Mouse (Mus musculus) limb, embryonic 15.5 days (tissue): ENCODE results near the gene Gpcpd1. TPM values are rescaled to one million over a fixed set of nuclear protein-coding genes. Genes with fewer than 3 reads are reported as not detected.

Experiments used
- ATAC-seq: fragments of 200-750 bp; cut with Nextera tagmentation; 2 replicates; pipeline ENCODE4 v1.8.0; 2017; ENCODE audit warnings: low read depth, moderate TSS enrichment; ENCODE audit not compliant: insufficient number of reproducible peaks, low FRiP score, low TSS enrichment
- H3K27ac ChIP-seq: fragments of 300-500 bp; sonication (generic); 2 replicates; pipeline ENCODE4 v1.5.1; 2015; ENCODE audit warnings: moderate library complexity, mild to moderate bottlenecking, inconsistent platforms
- H3K27me3 ChIP-seq: fragments of 300-500 bp; sonication (generic); 2 replicates; pipeline ENCODE4 v1.6.1; 2015; ENCODE audit warnings: inconsistent platforms
- H3K36me3 ChIP-seq: fragments of 300-500 bp; sonication (generic); 2 replicates; pipeline ENCODE4 v1.6.1; 2015; ENCODE audit warnings: inconsistent platforms
- H3K4me1 ChIP-seq: fragments of 300-500 bp; sonication (generic); 2 replicates; pipeline ENCODE4 v1.6.1; 2015; ENCODE audit warnings: inconsistent platforms
- H3K4me2 ChIP-seq: fragments of 300-500 bp; sonication (generic); 2 replicates; pipeline ENCODE4 v1.6.1; 2015; ENCODE audit warnings: mild to moderate bottlenecking, inconsistent platforms
- H3K4me3 ChIP-seq: fragments of 300-500 bp; sonication (generic); 2 replicates; pipeline ENCODE4 v1.5.1; 2015; ENCODE audit warnings: mild to moderate bottlenecking, inconsistent platforms
- H3K9ac ChIP-seq: fragments of 300-500 bp; sonication (generic); 2 replicates; pipeline ENCODE4 v1.6.1; 2015; ENCODE audit warnings: inconsistent platforms
- H3K9me3 ChIP-seq: fragments of 300-500 bp; sonication (generic); 2 replicates; pipeline ENCODE4 v1.6.1; 2016; ENCODE audit warnings: inconsistent platforms
- WGBS: fragments of 180-500 bp; shearing (Covaris S2); methylation state at CpG from one replicate; pipeline ENCODE4 v1.1.7; 2015; 5-methylcytosine and 5-hydroxymethylcytosine counted together
- polyA plus RNA-seq: library from polyadenylated mRNA; unstranded; fragments of >200 nt; fragmentation: Nextera tagmentation; extraction: Ambion mirVana; gene quantifications from 2 replicates; pipeline ENCODE4 v1.2.1, GENCODE M21; 2015

Gene Gpcpd1
- polyA plus RNA-seq, 1 experiment from 2014 or later: 48.7 TPM

DNA sequence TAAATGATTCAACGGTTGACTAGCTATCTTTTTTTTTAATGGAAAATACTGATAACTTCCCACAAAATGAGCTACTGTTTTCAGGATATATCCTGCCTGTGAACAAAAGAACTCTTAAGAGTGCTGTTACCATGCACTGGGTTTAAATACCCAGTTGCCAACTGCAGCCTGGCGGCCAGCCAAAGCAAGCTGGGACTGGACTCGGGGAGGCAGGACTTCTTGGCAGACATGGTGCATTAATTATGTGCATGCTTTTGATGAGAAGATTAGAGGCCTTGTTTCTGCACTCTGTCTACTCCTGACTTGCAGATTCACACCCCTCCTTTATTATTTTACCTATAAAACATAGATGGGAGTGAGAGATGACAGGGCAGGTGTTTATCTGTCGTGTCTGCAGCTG is 5.3 kb downstream of the Gpcpd1 start:
- no peak overlapping the region for H3K9ac ChIP-seq
- H3K4me1 ChIP-seq: peaks cover 15% of the 10 kb centered on the region; the same call in 1 of the 2 replicates
- no peak for ATAC-seq
- no peak overlapping the region for H3K4me3 ChIP-seq
- no peak overlapping the region for H3K4me2 ChIP-seq
- H3K27ac ChIP-seq: peak overlapping the region; percentile 67
- no peaks in the 10 kb centered on the region for H3K9me3 ChIP-seq
- no peaks in the 10 kb centered on the region for H3K27me3 ChIP-seq
- WGBS: 25% methylated on average over 4 of the region's 4 CpGs
- no peaks in the 10 kb centered on the region for H3K36me3 ChIP-seq

GRCm38 (mm10) chr2:132579689-132580088 is 7.8 kb downstream of the Gpcpd1 start:
- no peak for ATAC-seq
- H3K9me3 ChIP-seq: no peaks in the 10 kb centered on the region
- no peak overlapping the region for H3K9ac ChIP-seq
- WGBS: 79% methylated on average over 3 of the region's 3 CpGs
- no peak overlapping the region for H3K4me2 ChIP-seq
- H3K4me3 ChIP-seq: no peak overlapping the region
- H3K4me1 ChIP-seq: peaks cover 32% of the 10 kb centered on the region
- H3K27ac ChIP-seq: no peak overlapping the region
- no peaks in the 10 kb centered on the region for H3K36me3 ChIP-seq
- H3K27me3 ChIP-seq: no peaks in the 10 kb centered on the region

DNA sequence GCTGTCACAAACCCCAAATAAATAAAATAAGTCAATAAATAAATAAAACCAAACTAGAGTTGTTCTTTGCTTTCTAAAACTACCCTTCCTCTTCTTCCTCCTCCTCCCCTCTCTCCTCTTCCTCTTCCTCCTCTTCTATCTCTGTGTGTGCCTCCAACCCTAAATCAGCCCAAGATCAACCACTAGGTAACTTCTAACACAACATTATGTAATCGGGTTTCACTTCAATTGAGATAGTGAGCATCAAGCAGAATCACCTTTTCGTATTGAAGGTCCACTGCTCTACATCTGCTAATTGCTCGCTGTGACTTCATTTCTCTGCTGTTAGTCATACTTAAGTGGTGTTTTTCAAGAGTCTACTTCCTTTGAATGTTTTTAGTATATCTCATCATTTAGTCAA is 8.8 kb downstream of the Gpcpd1 start:
- no peak overlapping the region for H3K4me3 ChIP-seq
- H3K4me1 ChIP-seq: peaks cover 32% of the 10 kb centered on the region
- WGBS: 89% methylated on average over 3 of the region's 3 CpGs
- 0 out of 2 replicates have a peak overlapping the region, but pooled peaks have one; percentile 98 for H3K27ac ChIP-seq
- no peaks in the 10 kb centered on the region for H3K27me3 ChIP-seq
- no peak overlapping the region; the same call in 1 of the 2 replicates for H3K4me2 ChIP-seq
- no peaks in the 10 kb centered on the region for H3K9me3 ChIP-seq
- no peak for ATAC-seq
- H3K36me3 ChIP-seq: no peaks in the 10 kb centered on the region
- no peak overlapping the region for H3K9ac ChIP-seq

DNA sequence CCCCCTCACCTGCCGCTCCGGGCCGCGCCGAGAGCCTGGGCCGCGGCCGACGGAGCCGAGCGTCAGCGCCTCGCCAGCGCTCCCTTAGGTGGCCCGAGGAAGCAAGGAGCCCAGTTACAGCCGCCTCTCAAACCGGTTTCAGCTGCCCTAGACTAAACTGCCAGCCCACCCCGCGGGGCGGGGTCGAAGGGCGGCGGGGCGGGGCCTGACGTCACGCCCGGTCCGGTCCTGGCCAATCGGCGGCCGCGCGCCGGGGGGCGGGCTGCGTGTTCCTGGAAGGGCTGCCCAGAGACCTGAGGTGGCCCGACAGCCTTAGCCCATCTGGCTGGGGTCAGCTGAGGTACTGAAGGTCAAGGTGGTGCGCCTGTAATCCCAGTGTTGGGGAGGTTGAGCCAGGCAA is 9.5 kb downstream of the Gpcpd1 start:
- WGBS: under 1% methylated on average over 22 of the region's 38 CpGs
- Histone ChIP-seq H3K9ac (peak overlapping the region; percentile 90), H3K27me3 (no peaks in the 10 kb centered on the region), H3K27ac (peak overlapping the region; percentile 98), H3K36me3 (no peaks in the 10 kb centered on the region), H3K4me3 (peak overlapping the region; percentile 80), H3K9me3 (no peaks in the 10 kb centered on the region), H3K4me2 (peak overlapping the region; percentile 64), H3K4me1 (peaks cover 27% of the 10 kb centered on the region)
- ATAC-seq: peak; percentile 97

DNA sequence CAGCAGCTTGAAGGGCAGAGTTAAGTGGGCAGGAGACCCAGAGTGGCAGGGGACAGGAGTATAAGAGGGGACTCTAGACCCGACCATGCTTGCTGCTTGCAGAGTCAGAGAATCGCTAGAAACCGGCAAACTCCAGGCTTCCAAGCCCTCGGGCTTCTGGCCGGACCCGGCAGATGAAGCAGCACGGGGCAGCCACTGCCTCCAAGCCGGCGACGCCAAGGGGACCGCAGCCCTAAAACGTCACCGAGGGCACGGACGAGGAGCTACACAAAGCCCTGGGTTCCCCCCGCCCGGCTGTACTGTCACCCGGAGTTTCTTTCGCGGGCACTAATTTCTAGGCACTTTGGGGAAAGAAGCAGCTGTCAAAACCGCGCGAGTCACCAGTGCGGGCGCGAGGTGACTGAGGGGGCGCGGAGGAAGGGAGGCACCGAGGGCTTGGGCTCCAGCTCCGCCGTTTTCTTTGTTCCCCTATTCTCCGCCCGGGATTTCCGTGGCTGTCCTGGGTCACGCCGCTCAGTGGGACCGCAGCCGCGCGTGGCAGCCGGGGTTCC is 10.0 kb downstream of the Gpcpd1 start:
- peak; percentile 54 for ATAC-seq
- Histone ChIP-seq H3K27me3 (no peaks in the 10 kb centered on the region), H3K27ac (peak overlapping the region; percentile 98), H3K9ac (peak overlapping the region; percentile 90), H3K36me3 (no peaks in the 10 kb centered on the region), H3K4me1 (peaks cover 27% of the 10 kb centered on the region), H3K4me2 (peak overlapping the region; percentile 64), H3K4me3 (peak overlapping the region; percentile 80), H3K9me3 (no peaks in the 10 kb centered on the region)
- under 1% methylated on average over 38 of the region's 41 CpGs for WGBS

DNA sequence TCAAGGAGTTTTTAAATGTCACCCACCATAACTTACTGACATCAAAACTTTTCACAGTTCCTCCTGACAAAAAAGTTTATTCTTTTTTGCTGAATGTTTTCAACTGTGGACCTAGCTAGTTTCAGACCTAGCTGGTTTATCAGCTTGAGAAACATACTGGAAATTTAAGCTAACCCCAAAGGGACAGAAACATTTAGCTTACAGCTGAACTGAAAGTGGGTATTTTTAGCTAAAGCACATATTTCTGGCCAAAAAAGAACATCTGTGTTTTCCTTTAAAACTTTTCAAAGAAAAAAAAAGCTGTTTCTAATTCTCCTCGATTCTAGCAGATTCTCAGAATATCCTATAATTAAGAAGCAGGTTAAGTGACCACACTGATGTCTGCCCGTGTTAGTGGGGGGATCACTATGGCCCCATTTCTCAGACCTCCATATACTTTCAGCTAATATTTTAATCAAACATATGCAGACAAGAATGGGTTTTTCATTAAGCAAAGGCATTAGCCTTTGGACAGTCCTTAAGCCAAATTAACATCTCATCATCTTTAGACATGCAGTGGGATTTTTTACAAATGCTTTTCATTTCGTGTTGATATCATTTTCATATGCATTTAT is 10.9 kb downstream of the Gpcpd1 start:
- H3K27ac ChIP-seq: no peak overlapping the region
- H3K4me1 ChIP-seq: peaks cover 18% of the 10 kb centered on the region
- WGBS: 17% methylated on average over 3 of the region's 3 CpGs
- no peak overlapping the region for H3K9ac ChIP-seq
- no peaks in the 10 kb centered on the region for H3K27me3 ChIP-seq
- no peak for ATAC-seq
- peak overlapping the region; percentile 64 for H3K4me2 ChIP-seq
- 0 out of 2 replicates have a peak, but pooled peaks cover 2% of the 10 kb centered on the region for H3K36me3 ChIP-seq
- peak overlapping the region; percentile 80 for H3K4me3 ChIP-seq
- no peaks in the 10 kb centered on the region for H3K9me3 ChIP-seq

DNA sequence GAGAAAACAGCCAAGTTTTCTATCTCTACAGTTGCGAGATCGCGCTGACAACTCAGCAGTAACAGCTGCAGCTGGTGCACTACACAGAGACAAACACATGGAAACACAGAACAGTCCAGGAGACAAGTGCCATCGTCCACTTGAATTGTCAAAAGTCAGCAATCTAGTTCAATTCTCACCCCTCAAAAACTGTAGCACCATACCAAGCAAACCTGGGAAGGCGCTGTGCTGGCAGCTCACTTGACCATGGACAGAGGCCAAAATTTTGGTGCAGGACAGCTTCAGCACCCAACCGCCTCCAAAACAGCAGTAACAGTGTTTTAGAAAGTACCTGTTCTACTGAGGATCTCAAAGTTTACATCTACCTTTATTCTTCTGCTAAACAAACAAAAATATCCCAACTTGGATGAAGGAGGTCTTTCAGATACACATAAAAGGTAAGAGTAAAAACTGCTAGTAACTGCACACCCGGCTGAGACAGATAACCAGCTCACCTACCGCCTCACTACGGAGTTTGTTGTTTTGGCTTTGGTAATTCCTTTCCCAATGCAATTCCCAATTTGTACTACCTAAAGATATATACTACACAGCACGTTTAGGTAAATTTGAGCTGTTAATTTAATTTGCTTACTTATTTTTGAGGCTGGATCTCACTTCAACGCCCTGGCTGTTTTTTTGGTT is 11.6 kb downstream of the Gpcpd1 start:
- H3K4me2 ChIP-seq: peak overlapping the region; percentile 20; the same call in 1 of the 2 replicates
- H3K27ac ChIP-seq: no peak overlapping the region
- H3K9ac ChIP-seq: no peak overlapping the region
- H3K27me3 ChIP-seq: no peaks in the 10 kb centered on the region
- H3K36me3 ChIP-seq: 0 out of 2 replicates have a peak, but pooled peaks cover 7% of the 10 kb centered on the region
- H3K4me1 ChIP-seq: peaks cover 18% of the 10 kb centered on the region
- 63% methylated on average over 11 of the region's 11 CpGs for WGBS
- no peaks in the 10 kb centered on the region for H3K9me3 ChIP-seq
- ATAC-seq: no peak
- H3K4me3 ChIP-seq: peak overlapping the region; percentile 80; the same call in 1 of the 2 replicates

GRCm38 (mm10) chr2:132575256-132575655 is 12.3 kb downstream of the Gpcpd1 start:
- Histone ChIP-seq H3K4me3 (no peak overlapping the region), H3K4me1 (peaks cover 18% of the 10 kb centered on the region), H3K9me3 (no peaks in the 10 kb centered on the region), H3K27me3 (no peaks in the 10 kb centered on the region), H3K4me2 (no peak overlapping the region), H3K27ac (no peak overlapping the region), H3K9ac (no peak overlapping the region), H3K36me3 (peaks cover 12% of the 10 kb centered on the region; the same call in 1 of the 2 replicates)
- 45% methylated on average over 3 of the region's 3 CpGs for WGBS
- no peak for ATAC-seq

DNA sequence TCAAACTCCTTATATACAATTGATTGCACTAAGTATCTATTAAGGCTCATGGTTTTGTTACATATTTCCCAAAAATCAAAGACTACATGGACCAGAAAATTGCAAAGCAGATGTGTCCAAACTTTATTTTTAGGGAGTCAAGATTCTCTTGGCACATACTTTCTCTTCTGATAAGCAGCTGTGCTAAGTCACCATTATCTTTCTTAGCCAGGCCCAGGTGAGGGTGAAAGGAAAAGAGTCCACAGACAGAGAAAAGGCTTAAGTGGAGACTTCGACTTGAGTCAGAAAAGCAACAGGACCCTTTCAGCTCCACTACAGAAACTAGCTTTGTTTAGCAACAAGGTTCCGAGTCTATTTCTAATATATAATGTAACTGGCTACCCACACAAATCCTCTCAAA is 14.2 kb downstream of the Gpcpd1 start:
- Histone ChIP-seq H3K9me3 (no peaks in the 10 kb centered on the region), H3K4me3 (no peak overlapping the region), H3K4me1 (peaks cover 18% of the 10 kb centered on the region), H3K36me3 (peaks cover 18% of the 10 kb centered on the region; the same call in 1 of the 2 replicates), H3K27me3 (no peaks in the 10 kb centered on the region), H3K9ac (no peak overlapping the region), H3K27ac (no peak overlapping the region), H3K4me2 (no peak overlapping the region)
- 81% methylated on average over 2 of the region's 2 CpGs for WGBS
- ATAC-seq: no peak

GRCm38 (mm10) chr2:132572651-132573050 is 14.9 kb downstream of the Gpcpd1 start:
- no peak overlapping the region for H3K9ac ChIP-seq
- H3K27ac ChIP-seq: no peak overlapping the region
- H3K9me3 ChIP-seq: no peaks in the 10 kb centered on the region
- H3K27me3 ChIP-seq: no peaks in the 10 kb centered on the region
- H3K4me2 ChIP-seq: no peak overlapping the region
- 94% methylated on average over 3 of the region's 3 CpGs for WGBS
- ATAC-seq: no peak
- H3K36me3 ChIP-seq: peaks cover 21% of the 10 kb centered on the region
- peaks cover 18% of the 10 kb centered on the region for H3K4me1 ChIP-seq
- no peak overlapping the region for H3K4me3 ChIP-seq

GRCm38 (mm10) chr2:132571301-132571700 is 16.2 kb downstream of the Gpcpd1 start:
- no peak overlapping the region for H3K4me2 ChIP-seq
- WGBS: 88% methylated on average over 2 of the region's 2 CpGs

DNA sequence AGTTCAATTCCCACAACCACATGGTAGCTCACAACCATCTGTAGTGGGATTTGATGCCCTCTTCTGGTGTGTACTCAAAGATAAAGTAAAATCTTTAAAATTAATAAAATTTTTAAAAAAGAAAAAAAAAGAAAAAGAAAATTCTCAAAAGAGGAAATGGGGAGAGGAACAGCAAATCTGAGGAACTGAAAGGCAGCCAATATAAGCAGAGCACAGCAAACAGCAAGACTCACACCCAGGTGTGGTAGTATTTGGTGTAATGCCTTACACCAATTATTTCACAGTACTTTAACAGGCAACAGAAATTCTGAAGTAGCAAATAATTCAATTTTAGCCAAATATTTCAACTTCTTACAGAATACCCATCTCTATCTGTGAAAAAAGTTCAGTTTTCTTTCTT is 16.7 kb downstream of the Gpcpd1 start:
- H3K9me3 ChIP-seq: no peaks in the 10 kb centered on the region
- ATAC-seq: no peak
- peaks cover 38% of the 10 kb centered on the region for H3K36me3 ChIP-seq
- no peak overlapping the region for H3K27ac ChIP-seq
- H3K4me2 ChIP-seq: no peak overlapping the region
- no peak overlapping the region for H3K9ac ChIP-seq
- no peak overlapping the region for H3K4me3 ChIP-seq
- H3K4me1 ChIP-seq: peaks cover 8% of the 10 kb centered on the region
- no peaks in the 10 kb centered on the region for H3K27me3 ChIP-seq

More at GRCm38 (mm10) chr2:132571301-132571700, 16.2 kb downstream of the Gpcpd1 start:
- Histone ChIP-seq H3K9me3 (no peaks in the 10 kb centered on the region), H3K36me3 (peaks cover 35% of the 10 kb centered on the region), H3K4me3 (no peak overlapping the region), H3K27ac (no peak overlapping the region), H3K9ac (no peak overlapping the region), H3K27me3 (no peaks in the 10 kb centered on the region), H3K4me1 (peaks cover 12% of the 10 kb centered on the region)
- no peak for ATAC-seq
